Mouse (Mus musculus) heart, postnatal 0 days (tissue): Measurements from ENCODE around the gene Fndc4.

Source experiments
- CTCF ChIP-seq: IDR thresholded peaks from 2 replicates; pipeline ENCODE4 v1.5.1; 2016; ENCODE audit warnings: antibody characterized with exemption, control low read depth, low read depth
- EP300 ChIP-seq: IDR thresholded peaks from 2 replicates; pipeline ENCODE4 v1.6.1; 2016; ENCODE audit warnings: antibody characterized with exemption, low read depth

- TF ChIP-seq CTCF (no peak), EP300 (no peak)
Measured at GRCm38 (mm10) chr5:31297047-31297757, 1.3 kb upstream of the Fndc4 start, which contains the start of gene Gckr.
